Mouse (Mus musculus): ENCODE measurements around the gene Phpt1.

Gene Phpt1

DNA sequence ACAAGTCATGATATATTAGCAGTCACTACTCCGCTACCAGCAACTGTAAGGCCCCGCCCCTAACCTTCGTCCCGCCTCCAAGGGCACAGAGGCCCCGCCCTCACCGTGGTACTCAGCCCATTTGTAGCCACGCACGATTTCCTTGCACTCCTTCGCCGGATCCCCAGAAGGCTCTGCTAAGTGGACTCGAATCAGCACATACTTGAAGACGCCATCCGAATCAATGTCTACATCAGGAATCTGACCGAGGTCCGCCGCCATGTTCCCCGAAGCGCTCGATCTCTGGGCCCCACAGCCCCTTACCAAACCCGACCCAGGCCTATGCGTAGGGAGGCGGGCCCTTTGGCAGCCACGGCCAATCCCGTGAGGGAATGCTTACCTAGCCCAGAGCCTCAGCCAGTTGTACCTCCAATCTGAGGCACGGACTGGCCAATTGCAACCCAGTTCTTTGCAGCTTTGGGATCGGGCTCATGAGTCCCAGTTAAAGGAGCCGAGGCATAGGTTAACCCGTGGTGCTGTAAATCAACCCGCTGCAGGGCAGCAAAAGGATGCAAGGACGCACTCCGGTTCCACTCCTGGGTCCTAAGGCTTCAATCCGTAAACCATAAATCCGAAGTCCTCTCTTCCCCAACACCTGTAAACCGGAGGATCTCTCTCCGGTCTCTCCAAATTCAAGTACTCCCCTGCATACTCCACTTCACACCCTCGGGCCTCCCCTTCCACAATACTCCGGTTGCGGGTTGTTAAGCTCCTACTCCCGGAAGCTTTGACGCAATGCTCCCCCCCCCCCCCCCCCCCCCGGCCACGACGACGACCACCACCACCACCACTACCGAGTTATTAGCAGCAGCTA, at the start of gene Phpt1, which contains the start of gene Mamdc4:
Gene Phpt1, minus strand, starts transcription at position 646 of the 853 bp plus-strand sequence.
Gene Mamdc4, minus strand, starts transcription at position 267 of the 853 bp plus-strand sequence.
- DNase-seq (ENCODE audit: low read depth in 1 of 2, low spot score in 2 of 2): peak; percentile 84 to 95

GRCm38 (mm10) chr2:25621229-25622200, 46.5 kb upstream of the Phpt1 start, which contains the start of gene Tmem141:
TSS of gene Tmem141 (minus strand) at chr2:25622005.
- peak; percentile 30 to 76 for DNase-seq (ENCODE audit: low read depth in 1 of 2, low spot score in 2 of 2)

GRCm38 (mm10) chr2:25620852-25621228, 45.8 kb upstream of the Phpt1 start:
- DNase-seq (ENCODE audit: low read depth in 1 of 2, low spot score in 2 of 2): no peak

- no peak for DNase-seq (ENCODE audit: low read depth in 1 of 2, low spot score in 2 of 2)
These were observed 45.4 kb upstream of the Phpt1 start for GRCm38 (mm10) chr2:25620386-25620785.

DNA sequence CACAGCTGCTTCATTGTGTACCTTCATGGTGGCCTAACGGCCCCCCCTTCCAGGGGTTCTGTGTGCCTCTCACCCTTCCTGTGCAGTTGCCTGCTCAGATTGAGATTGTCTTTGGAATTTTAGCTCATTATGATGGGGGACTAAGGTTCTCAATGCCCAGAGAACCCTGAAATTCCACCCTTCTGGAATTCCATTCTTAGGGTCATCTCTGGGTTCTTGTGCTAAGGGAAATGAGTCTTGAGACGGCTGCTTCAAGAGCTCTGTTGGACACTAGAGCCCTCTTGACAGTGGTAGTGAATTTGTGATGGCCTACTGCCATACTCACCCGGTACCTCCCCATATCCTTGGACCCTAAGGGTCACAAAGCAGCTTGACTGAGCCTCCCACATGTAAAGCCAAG, 42.6 kb upstream of the Phpt1 start, which contains the start of gene Ccdc183:
Gene Ccdc183, minus strand, starts transcription at position 101 of the 400 bp plus-strand sequence.
- no peak for DNase-seq (ENCODE audit: low read depth in 1 of 2, low spot score in 2 of 2)

DNA sequence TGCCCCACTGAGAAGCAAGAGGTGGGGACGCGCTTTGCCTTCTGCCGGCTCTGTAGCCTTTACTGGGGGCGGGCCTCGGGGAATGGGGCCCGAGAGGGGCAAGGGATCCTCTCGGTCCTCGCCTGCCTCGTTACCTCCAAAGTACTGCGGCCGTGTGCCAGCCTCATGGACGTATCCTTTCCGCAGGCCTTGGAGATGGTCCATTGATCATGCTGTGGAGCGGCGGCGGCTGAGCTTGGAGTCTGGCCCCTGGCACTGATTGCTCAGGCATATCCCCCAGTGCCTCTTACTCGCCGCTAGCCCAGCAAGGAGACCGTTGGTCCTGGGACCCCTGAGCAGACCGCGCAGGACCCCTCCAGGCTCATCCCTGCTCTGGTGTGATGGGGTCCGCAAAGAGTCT, 41.4 kb upstream of the Phpt1 start:
- no peak for DNase-seq (ENCODE audit: low read depth in 1 of 2, low spot score in 2 of 2)

DNA sequence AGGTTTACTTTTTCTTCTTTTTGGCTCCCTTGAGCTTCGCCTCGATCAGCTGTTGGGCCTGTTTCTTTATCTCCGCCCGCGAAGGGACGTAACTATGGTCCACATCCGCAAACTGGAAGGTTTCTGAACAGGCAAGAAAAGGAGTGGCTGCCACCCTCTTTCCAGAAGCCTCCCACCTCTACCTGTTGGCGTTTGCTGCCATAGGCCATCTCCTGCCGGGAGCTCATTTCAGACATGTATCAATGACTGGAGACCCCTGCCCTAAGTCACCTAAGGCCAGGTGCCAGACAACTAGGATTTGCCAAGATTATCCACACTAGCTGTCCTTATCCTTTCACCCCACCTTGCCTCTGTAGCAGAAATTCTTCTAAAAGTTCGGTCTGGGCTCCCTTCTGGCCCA, 33.6 kb upstream of the Phpt1 start:
- no peak for DNase-seq (ENCODE audit: low read depth in 1 of 2, low spot score in 2 of 2)

DNA sequence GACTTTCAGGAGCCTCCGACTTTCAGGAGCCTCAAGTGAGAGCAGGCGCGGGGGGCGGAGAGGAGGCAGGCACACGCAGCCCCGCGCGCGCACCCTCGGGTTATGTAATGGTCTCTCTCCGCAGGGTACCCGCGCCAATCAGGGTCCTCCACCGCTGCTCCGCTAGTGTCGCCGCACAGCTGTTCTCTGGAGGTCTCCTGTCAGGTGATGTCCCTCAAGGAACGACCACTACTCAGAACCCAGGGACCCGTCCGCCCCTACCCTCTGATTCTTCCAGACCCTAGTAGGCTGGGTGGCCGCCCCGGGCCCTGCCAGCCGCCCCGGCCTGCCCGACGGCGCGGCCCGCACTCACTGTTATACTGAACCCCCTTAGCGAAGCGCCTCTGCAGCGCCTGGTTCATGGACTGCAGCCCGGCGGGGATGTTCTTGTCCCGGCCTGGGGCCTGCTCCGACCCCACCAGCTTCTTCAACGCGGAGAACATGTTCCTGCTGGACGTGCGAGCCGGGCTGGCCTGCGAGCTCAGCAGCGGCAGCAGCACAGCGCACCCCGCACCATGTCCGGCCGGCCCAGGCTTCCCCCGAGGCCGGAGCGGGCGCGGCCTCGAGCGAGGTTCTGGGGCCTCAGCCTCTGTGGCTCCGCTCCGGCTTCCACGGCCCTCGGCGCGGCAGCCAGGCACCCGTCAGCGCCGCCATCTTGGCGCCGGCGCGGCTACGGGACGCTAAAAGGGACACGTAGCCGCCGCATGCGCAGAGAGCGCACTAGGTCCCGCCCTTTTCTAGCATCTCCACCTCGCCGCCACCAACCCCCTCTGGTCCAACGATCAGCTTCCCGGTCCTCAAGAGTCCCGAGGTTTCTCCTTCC, 33.0 kb upstream of the Phpt1 start, which contains the start of gene Rabl6:
Gene Rabl6, minus strand, starts transcription at position 761 of the 862 bp plus-strand sequence.
- peak; percentile 66 to 75 for DNase-seq (ENCODE audit: low read depth in 1 of 2, low spot score in 2 of 2)

DNA sequence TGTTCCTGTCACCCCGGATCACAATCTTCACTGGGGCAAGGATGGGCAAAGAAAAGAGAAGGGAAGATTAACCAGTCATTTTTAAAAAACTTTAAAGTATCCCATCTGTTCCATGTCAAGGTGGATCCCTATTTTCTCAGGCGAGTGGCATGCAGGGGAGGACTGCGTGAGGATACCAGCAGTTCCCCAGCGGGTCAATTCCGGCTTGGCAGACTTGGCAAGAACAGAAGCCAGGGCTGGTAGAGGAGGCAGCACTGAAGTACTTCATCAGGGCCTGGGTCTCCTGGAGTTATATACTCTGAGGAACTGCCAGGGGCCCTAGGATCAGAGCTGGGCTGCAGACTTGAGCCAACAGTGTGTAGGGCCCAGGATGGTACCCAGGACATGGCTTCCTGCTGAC, 27.5 kb upstream of the Phpt1 start:
- DNase-seq (ENCODE audit: low read depth in 1 of 2, low spot score in 2 of 2): no peak

DNA sequence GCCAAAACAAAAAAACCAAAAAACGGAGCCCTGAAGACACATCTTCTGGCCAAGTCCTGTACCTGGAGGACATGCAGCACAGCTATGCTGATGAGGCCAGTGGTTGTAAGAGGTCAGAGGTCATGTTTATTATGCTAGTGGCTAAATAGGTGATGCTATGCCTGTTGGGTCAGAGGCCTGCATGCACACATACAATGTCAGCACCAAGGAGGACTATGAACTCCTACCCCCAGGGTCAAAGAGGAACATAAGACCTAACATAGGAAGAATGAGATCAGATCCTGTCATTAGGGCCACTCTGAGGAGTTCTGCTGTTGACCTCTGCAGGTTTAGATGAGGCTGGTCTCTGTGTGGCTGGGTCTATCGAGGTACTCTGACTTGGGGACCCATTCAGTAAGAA, 25.0 kb upstream of the Phpt1 start:
- DNase-seq (ENCODE audit: low read depth in 1 of 2, low spot score in 2 of 2): no peak

GRCm38 (mm10) chr2:25598749-25599148, 23.7 kb upstream of the Phpt1 start:
- DNase-seq (ENCODE audit: low read depth in 1 of 2, low spot score in 2 of 2): no peak

DNA sequence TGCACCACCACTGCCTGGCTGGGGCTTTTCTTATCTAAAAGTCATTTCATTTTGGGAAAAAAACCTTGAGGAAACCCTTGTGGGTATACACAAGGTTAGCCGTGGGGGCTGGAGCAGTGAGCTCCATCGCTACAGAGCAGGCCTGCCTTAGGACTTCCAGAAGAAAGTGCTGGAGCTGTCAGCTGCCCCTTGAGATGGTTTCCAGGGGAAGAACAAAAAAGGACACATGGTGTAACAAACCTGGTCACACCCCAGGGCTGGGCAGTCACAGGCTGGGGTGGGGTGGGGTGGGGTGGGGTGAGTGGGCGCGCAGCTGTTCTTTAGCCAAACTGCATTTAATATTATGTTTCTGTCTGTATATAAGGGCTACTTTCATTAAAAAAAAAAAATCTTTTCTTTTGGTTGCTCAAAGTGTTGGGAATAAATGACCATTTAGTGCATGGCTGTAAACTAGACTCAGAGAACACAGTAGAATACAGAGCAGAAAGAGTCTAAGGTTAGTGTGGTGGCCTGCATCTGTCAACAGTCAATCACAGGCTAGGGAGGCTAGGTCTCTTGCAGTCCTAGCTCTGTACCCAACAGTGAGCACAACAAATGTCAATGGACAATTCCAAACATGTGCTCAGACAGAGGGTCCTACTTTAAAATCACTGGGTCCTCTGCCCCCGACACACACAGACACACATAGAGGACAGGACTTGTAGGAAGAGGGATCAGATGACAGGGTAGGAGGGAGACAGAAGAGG, 21.9 kb upstream of the Phpt1 start:
- no peak for DNase-seq (ENCODE audit: low read depth in 1 of 2, low spot score in 2 of 2)

DNA sequence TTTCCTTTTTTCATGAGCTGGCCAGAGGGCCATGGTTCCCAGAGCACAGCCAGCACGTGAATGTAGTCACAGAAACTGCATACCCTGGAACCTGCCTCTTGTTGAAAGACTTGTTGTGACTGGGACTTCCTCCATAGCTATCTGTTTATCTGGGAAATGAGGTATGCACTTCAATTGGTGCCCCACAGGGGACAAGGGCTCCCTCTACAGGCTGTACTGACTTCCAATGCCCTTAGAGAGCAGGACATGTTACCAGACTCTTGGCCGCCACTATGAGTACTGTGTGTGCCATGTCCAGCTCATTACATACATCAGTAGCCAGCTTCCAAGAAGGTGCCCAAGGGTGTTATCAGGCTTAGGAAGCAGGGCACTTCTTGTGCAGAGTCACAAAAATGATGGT, 16.8 kb upstream of the Phpt1 start:
- DNase-seq (ENCODE audit: low read depth in 1 of 2, low spot score in 2 of 2): no peak

- DNase-seq (ENCODE audit: low read depth in 1 of 2, low spot score in 2 of 2): no peak
These were observed 13.3 kb upstream of the Phpt1 start for GRCm38 (mm10) chr2:25588227-25588907.

GRCm38 (mm10) chr2:25587290-25587689, 12.3 kb upstream of the Phpt1 start:
- no peak for DNase-seq (ENCODE audit: low read depth in 1 of 2, low spot score in 2 of 2)

- no peak for DNase-seq (ENCODE audit: low read depth in 1 of 2, low spot score in 2 of 2)
These were observed 10.6 kb upstream of the Phpt1 start for GRCm38 (mm10) chr2:25585601-25586000.

GRCm38 (mm10) chr2:25584856-25585255, 9.8 kb upstream of the Phpt1 start:
- DNase-seq (ENCODE audit: low read depth in 1 of 2, low spot score in 2 of 2): no peak

- DNase-seq (ENCODE audit: low read depth in 1 of 2, low spot score in 2 of 2): no peak
These were observed 9.1 kb upstream of the Phpt1 start for GRCm38 (mm10) chr2:25584152-25584551.

GRCm38 (mm10) chr2:25583571-25583970, 8.5 kb upstream of the Phpt1 start:
- no peak for DNase-seq (ENCODE audit: low read depth in 1 of 2, low spot score in 2 of 2)

All from monocyte, adult 2 months (primary cell).